Mouse (Mus musculus) kidney, adult 2 months (tissue): Measurements from ENCODE around the gene Vmn1r72. TPM values are rescaled to one million over a fixed set of nuclear protein-coding genes. Genes with fewer than 3 reads are reported as not detected.
A peak's percentile ranks its signal among the peaks of the same experiment; 100 is the strongest.
"Not testable (repeated sequence)": the region's sequence is repeated elsewhere in the genome, so short reads cannot be mapped to it uniquely, and the experiment has no call there.

Source experiments
- DNase-seq: peaks from one replicate; pipeline ENCODE4 v3.0.0; 2021
- H3K27ac ChIP-seq: fragments of 200-500 bp; 2 replicates; pipeline ENCODE4 v1.5.1; 2012; ENCODE audit warnings: low read depth, low read length, control low read depth, inconsistent platforms; ENCODE audit not compliant: insufficient read depth
- H3K27me3 ChIP-seq: fragments of 200-500 bp; replicated peaks from 2 replicates; pipeline ENCODE4 v1.6.1; 2012; ENCODE audit warnings: mild to moderate bottlenecking, moderate library complexity, low read length, inconsistent platforms; ENCODE audit not compliant: control insufficient read depth, insufficient read depth
- H3K36me3 ChIP-seq: fragments of 200-500 bp; 2 replicates; pipeline ENCODE4 v1.6.1; 2012; ENCODE audit warnings: mild to moderate bottlenecking, moderate library complexity, low read length, inconsistent platforms; ENCODE audit not compliant: control insufficient read depth, insufficient read depth
- H3K4me1 ChIP-seq: fragments of 200-500 bp; 2 replicates; pipeline ENCODE4 v1.6.1; 2011; ENCODE audit warnings: low read length; ENCODE audit not compliant: control insufficient read depth, insufficient read depth
- H3K4me3 ChIP-seq: fragments of 200-500 bp; 2 replicates; pipeline ENCODE4 v1.5.1; 2011; ENCODE audit warnings: mild to moderate bottlenecking, low read depth, low read length, control low read depth; ENCODE audit not compliant: insufficient read depth
- CTCF ChIP-seq: fragments of 200-500 bp; conservative IDR thresholded peaks from 2 replicates; pipeline ENCODE4 v1.5.1; 2011; ENCODE audit warnings: low read depth, mild to moderate bottlenecking, control low read depth, low read length, moderate library complexity, mixed read lengths; ENCODE audit not compliant: insufficient read depth, insufficient read length
- WGBS: fragments of 180-500 bp; shearing (Covaris S2); methylation state at CpG from one replicate; pipeline ENCODE4 v1.1.7; 2018; 5-methylcytosine and 5-hydroxymethylcytosine counted together
- polyA plus RNA-seq: library from polyadenylated mRNA; depleted of rRNA; stranded (reverse); fragments of >200 nt; gene quantifications from 2 replicates; pipeline ENCODE4 v1.2.3, GENCODE M21; 2012; rRNA removed

Vmn1r72 gene
- not detected in 2 replicates for polyA plus RNA-seq

- H3K27ac ChIP-seq, H3K36me3 ChIP-seq, H3K4me3 ChIP-seq, H3K27me3 ChIP-seq, H3K4me1 ChIP-seq, DNase-seq: not testable (repeated sequence)
Measured at GRCm38 (mm10) chr7:11680047-11680446, at the start of gene Vmn1r72. Vmn1r72 (minus strand) TSS chr7:11680147.

GRCm38 (mm10) chr7:11617082-11617481 is 62.9 kb downstream of the Vmn1r72 start:
- DNase-seq, result peak; percentile 22
- H3K4me1 ChIP-seq, H3K27me3 ChIP-seq, H3K36me3 ChIP-seq, H3K27ac ChIP-seq, H3K4me3 ChIP-seq: not testable (repeated sequence)
- 0 out of 2 replicates have a peak, but pooled peaks have one; percentile 8 for TF ChIP-seq CTCF
- 10% methylated on average over 8 of the region's 8 CpGs for WGBS

Other genes with a start within 250 kb of the Vmn1r72 start
- not detected in 2 replicates for gene Zscan4-ps2, start 165.8 kb downstream of the Vmn1r72 start, polyA plus RNA-seq
- not detected in 2 replicates for gene Zscan4-ps3, start 70.8 kb downstream of the Vmn1r72 start, polyA plus RNA-seq
- gene Vmn1r73, start 50.1 kb upstream of the Vmn1r72 start, polyA plus RNA-seq, result not detected in 2 replicates
- not detected in 2 replicates for gene Vmn1r74, start 153.8 kb upstream of the Vmn1r72 start, polyA plus RNA-seq
- not detected in 2 replicates for gene Vmn1r75, start 194.5 kb upstream of the Vmn1r72 start, polyA plus RNA-seq